Mouse (Mus musculus) right cerebral cortex, postnatal 14 days (tissue): ENCODE results near the gene Nat14.

Experiments used
- DNase-seq: peaks from one replicate; pipeline ENCODE4 v3.0.0; 2022

Nat14 gene

DNA sequence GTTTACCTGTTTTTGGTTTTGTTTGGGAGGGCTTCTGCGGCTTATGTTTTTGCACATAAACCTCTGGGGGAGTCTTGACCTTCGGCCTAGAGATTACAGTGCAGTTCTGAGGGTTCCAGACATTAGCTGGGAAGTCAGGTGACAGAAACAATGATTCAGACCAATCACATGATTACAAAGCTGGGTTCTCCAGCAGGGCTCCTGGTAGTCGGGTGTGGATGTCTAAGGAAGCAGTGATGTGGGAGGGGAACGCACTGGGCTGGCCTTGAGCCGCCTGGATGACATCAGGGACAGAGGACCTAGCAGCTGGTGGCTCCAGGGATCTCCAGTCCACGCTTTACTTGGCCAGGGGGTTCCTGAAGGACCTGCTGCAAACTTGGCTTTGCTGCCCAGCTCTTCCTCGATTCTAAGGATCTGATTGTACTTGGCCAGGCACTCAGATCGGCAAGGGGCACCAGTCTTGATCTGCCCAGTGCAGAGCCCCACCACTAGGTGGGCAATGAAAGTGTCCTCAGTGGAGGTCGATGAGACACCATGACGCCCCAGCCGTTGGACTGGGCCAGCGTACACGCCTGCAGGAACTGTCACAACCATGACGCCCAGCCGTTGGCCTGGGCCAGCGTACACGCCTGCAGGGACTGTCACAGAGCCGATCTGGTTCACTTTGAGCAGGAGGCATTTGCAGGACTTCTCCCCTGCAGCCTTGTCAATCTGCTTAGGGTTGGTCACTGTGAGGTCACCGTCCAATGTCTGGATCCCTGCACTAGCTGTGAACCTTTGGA, 28.9 kb downstream of the Nat14 start:
- no peak for DNase-seq

DNA sequence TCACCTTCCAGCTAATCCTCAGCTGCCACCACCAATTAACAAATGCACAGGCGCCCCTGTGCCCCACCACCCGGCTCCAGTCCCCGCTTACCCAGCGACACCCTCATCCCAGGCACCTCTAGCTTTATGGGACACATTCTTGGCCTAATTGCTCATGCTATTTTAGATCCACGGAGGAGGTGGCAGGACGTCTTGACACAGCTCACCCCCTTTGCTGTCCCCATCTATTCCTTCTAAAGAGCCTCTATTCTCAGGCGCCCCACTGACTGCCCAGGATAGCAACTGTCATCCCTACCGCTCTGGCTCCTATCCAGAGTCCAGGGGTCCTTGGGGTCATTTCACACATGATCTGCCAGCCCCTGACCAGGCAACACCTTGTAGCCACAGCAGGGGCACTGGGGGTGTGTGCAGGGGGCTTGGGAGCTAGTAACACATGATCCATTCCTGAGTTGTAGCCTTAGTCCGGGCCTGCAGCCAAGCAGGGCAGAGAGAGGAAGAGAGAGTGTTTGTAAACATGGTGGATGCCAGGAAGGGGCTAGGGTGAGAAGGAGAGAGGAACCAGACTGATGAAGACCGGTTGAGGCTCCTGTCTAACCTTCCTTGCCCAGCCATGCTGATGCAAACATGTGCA, 32.1 kb downstream of the Nat14 start:
- no peak for DNase-seq

DNA sequence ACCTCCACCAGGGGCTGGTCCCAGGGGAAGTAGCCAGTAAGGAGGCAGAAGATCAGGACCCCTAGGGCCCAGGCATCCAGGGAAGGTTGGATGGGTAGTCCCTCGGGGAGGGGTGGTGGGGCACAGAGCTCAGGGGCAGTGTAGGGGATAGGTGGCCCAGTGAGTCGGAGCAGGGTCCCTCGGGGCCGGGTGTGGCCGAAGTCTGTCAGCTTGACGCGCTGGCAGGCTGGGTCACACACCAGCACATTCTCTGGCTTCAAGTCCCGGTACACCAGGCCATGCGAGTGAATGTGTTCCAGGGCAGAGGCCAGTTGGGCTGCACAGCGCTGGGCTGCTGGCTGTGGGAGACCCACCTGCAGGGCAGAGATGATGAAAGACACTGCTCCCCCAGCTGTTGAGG, 35.5 kb downstream of the Nat14 start:
- DNase-seq = no peak

DNA sequence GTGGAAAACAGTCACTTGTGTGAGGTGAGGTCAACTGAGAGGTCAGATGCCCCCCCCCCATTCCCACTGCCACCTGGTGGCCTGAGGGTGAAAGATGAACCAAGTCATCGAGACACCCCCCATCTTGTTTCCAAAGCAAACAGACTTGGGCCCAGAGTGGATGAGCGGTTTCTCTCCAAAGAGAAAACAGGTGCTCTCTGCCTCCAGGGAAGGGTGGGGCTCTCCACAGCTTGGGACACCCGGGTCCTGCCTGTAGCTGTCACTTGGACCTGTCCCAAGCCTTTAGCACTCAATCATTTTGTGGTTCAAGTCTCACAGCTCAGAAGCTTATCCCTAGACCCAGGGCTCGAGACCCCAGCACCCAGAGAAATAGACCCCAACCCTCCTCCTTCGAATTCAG, 41.7 kb downstream of the Nat14 start:
- no peak for DNase-seq

DNA sequence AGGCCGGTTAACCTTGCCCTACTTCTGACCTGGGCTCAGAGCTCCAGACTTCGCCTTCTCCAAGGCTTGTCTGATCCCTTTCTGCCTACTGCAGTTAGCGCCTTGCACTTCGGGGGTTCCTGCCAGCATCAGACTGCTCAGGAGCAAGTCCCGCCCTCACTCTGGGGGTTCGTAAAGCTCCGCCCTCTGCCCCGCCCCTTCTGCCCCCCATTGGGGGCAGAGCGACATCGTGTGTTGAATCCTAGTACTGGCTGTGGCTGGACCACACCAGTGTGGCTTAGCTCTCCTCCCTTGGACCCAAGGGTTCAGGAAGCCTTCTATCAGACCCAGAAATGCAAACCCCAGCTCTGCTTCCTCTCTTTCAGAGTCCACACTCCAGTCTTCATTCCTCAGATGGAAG, 42.4 kb downstream of the Nat14 start, which contains the start of gene Sbk2:
Gene Sbk2, minus strand, starts transcription at position 135 of the 400 bp plus-strand sequence.
- DNase-seq = peak; percentile 76

DNA sequence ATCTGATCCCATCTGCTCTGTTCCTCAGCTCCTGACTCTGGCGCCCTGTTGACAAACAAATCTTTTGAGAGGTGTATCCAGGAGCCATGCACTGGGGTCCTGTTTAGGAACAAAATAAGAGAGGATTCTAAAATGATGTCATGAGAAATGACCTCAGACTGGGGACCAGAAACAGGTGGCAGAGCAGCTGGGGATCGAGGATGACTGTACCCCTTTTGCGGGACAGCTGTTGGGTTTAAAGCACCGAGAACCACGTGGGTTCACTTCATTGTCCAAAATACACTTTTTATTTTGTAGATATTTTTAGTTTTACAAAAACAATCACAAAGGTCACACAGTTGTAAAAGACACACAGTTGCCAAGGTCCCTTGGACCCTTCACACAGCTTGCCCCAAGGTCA, 43.2 kb downstream of the Nat14 start:
- no peak for DNase-seq

DNA sequence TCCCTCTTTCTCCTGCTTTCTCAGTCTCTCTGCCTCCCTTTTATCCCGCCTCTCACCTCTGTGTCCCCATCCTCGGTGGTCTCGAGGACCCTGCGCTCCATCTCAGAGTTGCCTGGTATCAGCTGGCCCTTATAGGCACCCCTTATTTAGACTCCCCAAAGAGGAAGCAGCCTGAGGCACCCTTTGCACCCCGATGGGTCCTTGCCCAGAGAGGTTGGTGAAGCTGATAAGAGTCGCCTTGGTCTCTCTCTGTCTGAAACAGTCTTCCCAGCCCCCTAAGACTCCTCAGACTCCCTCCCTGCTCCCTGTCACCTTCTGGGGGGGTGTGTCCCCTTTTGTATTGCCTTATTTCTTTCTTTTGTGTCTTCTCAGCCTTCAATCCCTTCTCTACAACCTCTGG, 49.2 kb downstream of the Nat14 start, which contains the start of gene Sbk3:
Gene Sbk3, minus strand, starts transcription at position 101 of the 400 bp plus-strand sequence.
- DNase-seq = no peak

DNA sequence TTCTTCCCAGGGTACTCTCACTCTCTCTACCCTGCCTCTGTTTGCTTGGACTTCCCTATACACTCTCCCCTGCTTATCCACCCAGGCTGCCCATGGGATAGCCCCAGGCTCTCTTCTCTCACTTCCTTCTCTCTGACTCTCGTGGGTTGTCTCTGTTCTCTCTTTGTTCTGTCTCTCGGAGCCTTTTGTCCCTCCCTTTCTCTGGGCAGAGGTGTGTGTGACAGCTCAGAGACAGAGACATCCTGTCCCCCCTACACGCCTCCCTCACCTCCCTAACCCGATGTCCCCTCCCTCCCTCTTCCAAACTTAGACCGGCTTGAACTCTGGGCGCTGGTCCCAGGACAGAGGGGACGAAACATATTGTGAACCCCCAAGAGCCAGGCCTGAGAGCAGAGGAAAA, 49.9 kb downstream of the Nat14 start:
- no peak for DNase-seq

DNA sequence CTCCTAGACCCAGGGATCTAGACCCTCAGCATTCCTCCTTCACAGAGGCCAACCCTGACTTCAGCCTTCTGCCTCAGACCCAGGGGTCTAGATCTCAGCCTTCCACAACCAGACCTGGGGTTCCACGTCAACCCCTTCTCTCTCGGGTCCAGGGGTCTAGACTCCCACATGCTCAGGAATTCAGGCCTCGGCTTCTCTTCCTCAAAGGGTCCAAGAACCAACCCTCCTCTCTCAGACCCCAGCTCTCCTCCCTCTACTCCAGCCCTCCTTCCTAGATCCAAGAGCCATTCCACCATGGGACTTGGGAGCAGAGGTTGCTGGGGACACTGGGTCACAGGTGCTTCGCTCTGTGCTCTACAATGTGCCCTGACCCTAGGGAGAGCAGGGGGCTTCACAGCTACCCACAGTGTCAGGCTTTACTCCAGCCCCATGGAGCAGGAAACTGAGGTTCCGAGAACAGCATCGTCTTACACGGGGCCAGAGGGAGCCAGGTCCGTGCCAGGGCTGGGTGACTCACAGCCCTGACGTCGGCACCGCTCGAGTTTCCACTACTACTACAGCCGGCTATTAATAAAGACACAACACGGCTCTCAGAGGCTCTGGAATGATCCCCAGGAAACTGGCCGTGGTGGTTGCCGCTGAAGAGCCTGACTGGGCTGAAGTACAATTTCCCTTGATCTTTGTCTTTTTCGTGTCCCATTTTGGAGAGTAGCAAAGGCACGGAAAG, 50.7 kb downstream of the Nat14 start:
- DNase-seq = no peak
